ENCODE assay signal across 8 mouse cellular contexts in the genomic region with DNA sequence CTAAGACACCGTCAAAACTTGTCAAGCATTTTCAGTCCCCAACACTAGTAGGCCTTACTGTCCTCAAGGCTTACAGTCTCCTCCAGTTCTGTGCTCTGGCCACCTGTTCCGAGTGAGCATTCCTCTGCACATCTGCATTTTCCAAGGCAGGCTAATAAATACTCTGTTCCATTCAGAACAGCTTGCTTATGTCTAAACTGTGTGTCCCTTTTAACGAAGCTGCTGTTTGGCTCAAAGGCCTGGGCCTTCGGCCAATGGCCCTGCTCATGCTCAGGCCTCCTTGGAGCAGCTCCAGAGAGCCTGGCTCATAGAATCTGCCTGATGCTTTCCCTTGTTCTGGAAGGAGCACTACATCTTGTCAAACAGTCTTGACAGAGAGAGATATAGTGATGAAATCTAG.
DNase-seq lines count a peak whose midpoint lies in the region.

No protein-coding gene starts in this region.

- DNase-seq in layer of hippocampus, adult 11-12 months (ENCODE audit: low spot score), result peak; percentile 55
- DNase-seq in layer of hippocampus, adult 9-10 months (ENCODE audit: low spot score), result no peak
- peak; percentile 57 for DNase-seq in adrenal gland, postnatal 25 days
- DNase-seq in gastrocnemius, postnatal 4 days (ENCODE audit: low spot score in 2 of 2), result peak; percentile 54 to 88
- peak; percentile 78 to 81 for DNase-seq in kidney, adult 8-10 months
- DNase-seq in lung, postnatal 10 days, result peak; percentile 91
- peak; percentile 55 for DNase-seq in urinary bladder, postnatal 25 days (ENCODE audit: low spot score)
- no peak for DNase-seq in retina, embryonic 14.5 days (ENCODE audit: low spot score)

Comparison
In these comparisons a context has a peak if more than half of its experiments do, and no peak if none do; other contexts are left out.
1. DNase-seq: peak in layer of hippocampus, adult 11-12 months (single experiment), adrenal gland, postnatal 25 days (single experiment), gastrocnemius, postnatal 4 days (2 of 2), kidney, adult 8-10 months (2 of 2), lung, postnatal 10 days (single experiment) and urinary bladder, postnatal 25 days (single experiment); none in layer of hippocampus, adult 9-10 months (single experiment) and retina, embryonic 14.5 days (single experiment).